Mouse (Mus musculus) thymus, adult 18-20 months (tissue): ENCODE data around the gene Fyn.

Experiments used
- DNase-seq, 2 experiments: peaks; one replicate each; pipeline ENCODE4 v3.0.0; 2022; ENCODE audit warnings: mixed read lengths in 2 of 2

Gene Fyn

DNA sequence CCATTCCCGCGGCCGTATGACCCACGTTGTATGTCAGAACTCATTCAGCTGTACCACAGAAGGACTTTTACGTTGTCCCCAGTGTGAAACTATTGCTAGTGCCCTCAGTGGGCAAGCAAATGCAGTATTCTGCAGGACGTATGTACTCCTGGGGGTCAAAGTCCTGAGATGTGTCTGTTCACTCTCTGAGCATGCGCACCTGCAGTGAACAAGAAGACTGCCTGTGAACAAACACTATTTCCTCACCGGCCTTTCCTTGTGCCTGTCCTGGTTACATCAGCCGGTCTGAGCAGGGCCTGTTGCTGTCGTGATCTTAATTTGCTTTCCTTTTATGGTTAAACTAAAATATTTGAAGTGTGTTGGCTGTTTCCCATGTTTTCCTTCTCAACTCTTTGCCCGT lies 77.2 kb downstream of the Fyn start:
- DNase-seq = no peak

DNA sequence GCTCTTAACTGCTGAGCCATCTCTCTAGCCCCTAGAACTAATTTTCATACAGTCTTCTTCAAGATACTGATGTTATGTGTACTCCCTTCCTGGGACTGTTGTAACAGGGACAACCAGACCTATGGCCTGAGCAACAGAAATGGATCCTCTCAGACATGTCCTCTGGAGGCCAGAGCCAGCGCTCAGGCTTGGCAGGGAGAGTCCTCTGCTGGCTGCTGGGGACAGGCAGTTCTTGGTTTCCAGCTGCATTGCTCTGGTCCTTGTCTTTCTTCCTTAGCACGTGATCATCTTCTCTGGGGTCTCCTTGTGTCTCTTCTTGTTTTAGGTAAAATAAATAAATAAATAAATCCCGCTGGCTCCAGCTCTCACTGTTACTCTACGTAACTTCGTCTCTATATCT lies 78.1 kb downstream of the Fyn start:
- DNase-seq = no peak

DNA sequence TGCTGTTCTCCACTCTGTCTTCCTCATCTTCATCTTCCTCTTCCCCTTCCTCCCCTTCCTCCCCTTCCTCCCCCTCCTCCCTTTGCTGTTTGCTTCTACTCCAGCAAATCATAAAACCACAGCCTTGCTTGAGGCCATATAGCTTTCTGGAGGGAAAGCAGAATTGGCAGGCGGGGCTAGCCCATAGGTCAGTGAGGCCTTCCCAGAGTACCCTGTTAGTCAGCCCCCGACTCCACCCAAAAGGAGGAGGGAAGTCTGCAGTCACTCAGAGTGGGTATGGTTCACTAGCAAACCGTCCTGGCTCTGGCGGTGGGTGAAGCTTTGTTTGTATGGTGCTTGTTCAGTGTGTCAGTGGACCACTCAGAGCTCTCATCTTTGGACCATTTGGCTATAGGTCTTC lies 80.5 kb downstream of the Fyn start:
- DNase-seq = no peak

- no peak for DNase-seq
These were observed 81.7 kb downstream of the Fyn start for GRCm38 (mm10) chr10:39450356-39450755.

DNA sequence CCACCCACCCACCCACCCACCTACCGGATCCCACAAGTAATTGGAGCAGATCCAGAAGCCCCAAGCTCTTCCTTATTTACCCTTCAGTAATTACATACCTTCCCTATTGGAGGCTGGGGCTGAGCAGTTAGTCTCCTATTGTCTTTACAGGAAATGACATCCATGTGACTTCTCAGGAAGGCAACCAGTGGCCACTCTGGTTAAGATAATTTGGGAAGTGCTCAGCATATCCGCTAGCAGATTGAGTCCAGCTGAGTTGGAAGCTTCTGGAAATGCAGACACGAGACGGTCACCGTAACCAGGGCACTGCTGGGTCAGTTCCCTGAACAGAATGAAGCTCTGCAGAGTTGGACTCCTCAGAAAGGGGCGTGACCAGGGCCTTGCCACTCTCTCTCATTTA lies 82.4 kb downstream of the Fyn start:
- DNase-seq = no peak

- no peak for DNase-seq
These were observed 83.4 kb downstream of the Fyn start for GRCm38 (mm10) chr10:39451918-39452624.

- DNase-seq = no peak
These were observed 86.7 kb downstream of the Fyn start for GRCm38 (mm10) chr10:39455344-39455743.

- no peak for DNase-seq
These were observed 87.4 kb downstream of the Fyn start for GRCm38 (mm10) chr10:39455857-39456620.

DNA sequence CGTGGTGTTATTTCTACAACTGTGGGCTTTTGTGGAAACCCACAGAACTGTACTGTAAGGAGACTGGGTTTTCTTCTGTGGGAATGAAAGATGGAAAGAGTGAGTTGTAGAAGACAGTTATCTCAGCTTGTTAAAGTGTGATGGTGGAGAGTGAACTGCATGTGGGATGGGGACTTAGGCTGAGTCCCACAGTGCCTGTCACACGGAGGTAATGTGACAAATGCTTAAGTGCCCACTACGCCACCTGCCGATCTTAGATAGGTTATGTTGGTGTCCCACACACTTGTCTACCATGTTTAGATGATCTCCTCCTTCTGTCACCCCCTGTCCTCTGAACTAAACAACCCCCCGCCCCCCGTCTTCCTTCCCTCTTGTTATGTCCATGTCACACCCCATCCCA lies 88.1 kb downstream of the Fyn start:
- DNase-seq = no peak

DNA sequence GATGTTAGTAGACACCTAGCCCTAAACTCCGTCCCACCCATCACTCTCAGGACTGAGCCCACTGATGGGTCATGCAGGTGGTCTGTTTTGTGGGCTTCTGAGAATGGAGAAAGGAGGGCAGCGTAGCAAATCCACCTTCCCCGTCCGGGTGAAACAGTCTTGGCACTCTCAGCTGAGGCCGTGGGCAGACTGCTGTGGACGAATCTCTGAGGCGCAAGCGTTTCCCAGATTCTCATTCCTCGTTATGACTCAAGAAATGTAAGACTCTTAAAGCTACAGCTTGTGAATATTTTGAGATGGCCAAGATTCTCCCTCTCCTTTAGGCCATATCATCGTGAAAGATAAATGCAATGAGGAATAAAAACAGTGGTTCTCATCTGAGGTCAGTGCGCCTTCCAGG lies 88.6 kb downstream of the Fyn start:
- no peak for DNase-seq

- DNase-seq = no peak
These were observed 90.4 kb downstream of the Fyn start for GRCm38 (mm10) chr10:39458766-39459699.

- no peak for DNase-seq
These were observed 92.0 kb downstream of the Fyn start for GRCm38 (mm10) chr10:39460621-39461020.

GRCm38 (mm10) chr10:39461909-39462308 lies 93.3 kb downstream of the Fyn start:
- no peak for DNase-seq

- no peak for DNase-seq
These were observed 94.1 kb downstream of the Fyn start for GRCm38 (mm10) chr10:39462711-39463110.

DNA sequence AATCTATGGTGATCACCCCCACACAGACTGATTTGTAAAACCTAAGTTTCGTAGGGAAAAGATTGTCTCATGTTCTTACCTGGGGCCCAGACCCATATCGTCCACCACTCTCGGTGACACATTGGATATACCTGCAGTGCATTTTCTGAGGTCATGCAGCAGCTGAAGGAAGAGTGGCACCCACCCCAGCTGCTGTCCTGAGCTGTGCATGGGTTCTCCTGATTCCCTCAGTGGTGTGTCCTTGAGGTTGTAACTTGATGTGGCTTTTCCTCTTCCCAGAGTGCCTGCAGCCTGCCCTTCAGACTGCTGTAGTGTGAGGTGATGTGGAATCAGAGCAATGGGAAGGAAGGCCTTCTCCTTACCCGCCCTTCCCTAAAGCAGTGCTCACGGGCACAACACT lies 95.7 kb downstream of the Fyn start:
- no peak for DNase-seq

DNA sequence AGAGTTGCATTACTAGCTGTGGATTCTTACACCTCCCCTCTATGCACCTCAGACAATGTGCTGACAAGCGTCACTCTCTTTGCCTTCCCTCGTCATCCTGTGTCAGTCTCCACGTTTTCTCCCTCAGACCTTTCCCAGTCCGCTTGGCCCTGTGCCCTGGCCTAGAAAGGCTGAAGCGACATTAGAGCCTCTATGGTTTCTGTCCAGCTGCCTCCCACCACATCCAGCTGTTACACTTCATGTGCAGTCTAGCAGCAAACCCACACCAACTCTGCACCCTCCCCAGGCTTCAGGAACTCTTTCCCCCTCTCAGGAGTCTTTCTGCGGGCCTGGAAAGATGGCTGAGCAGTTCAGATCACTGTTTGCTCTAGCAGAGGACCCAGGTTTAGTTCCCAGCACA lies 98.7 kb downstream of the Fyn start:
- no peak for DNase-seq

DNA sequence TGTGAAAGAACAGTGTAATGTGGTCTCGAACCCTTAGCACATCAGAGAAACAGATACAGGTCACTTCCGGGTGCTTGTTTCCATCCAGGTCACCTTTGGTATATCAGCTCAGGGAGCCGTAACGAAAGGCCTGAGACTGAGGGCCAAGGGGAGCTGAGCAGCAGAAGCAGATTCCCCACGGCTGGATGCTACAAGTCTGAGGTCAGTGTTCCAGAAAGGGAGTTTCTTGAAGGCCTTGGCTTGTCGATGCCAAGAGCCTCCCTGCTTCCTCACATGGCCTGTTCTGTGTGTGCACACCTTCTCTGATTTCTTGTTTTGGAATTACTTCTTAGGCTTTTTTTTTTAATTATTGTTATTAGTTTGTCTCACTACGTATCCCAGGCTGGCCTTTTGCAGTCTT lies 99.2 kb downstream of the Fyn start:
- DNase-seq = no peak

GRCm38 (mm10) chr10:39468576-39468975 lies 99.9 kb downstream of the Fyn start:
- DNase-seq = no peak

DNA sequence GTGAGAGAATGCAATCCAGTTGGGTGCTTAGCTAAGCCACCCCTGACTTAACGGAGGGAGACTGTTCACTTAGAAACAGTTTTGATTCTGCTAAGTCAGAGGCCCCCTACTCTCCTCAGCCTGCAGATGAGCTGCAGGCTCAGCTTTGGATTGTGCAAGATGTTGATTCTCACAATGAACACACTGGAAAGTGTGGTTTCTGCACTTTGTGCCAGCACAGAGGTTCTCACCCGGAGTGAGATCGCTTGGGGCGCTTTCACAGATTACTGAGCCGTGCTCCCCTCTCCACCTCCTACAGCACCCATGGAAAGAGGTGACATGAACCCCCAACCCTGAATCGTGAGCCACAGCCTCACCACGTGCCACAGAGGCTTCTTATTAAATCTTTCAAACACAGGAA lies 100.7 kb downstream of the Fyn start:
- DNase-seq = no peak

DNA sequence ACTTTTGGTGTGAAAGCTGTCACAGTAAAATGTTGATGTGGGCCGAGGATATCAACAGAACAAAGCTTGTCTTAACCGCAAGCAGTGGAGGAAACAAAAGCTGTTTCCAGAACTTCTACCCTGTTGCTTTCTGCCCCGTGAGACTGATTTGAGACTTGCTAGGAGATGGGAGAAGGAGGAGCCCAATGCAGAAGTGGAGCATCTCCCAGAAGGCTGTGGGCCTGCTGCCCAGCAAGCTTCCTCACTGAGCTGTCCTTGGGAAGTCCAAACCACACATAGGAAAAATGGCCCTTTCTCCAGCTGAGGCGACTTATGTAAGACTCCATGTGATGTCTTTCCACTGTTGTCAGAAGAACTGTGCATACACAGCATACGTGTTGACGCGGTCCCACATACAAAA lies 101.7 kb downstream of the Fyn start:
- DNase-seq = no peak

GRCm38 (mm10) chr10:39471040-39471713 lies 102.5 kb downstream of the Fyn start:
- no peak for DNase-seq

DNA sequence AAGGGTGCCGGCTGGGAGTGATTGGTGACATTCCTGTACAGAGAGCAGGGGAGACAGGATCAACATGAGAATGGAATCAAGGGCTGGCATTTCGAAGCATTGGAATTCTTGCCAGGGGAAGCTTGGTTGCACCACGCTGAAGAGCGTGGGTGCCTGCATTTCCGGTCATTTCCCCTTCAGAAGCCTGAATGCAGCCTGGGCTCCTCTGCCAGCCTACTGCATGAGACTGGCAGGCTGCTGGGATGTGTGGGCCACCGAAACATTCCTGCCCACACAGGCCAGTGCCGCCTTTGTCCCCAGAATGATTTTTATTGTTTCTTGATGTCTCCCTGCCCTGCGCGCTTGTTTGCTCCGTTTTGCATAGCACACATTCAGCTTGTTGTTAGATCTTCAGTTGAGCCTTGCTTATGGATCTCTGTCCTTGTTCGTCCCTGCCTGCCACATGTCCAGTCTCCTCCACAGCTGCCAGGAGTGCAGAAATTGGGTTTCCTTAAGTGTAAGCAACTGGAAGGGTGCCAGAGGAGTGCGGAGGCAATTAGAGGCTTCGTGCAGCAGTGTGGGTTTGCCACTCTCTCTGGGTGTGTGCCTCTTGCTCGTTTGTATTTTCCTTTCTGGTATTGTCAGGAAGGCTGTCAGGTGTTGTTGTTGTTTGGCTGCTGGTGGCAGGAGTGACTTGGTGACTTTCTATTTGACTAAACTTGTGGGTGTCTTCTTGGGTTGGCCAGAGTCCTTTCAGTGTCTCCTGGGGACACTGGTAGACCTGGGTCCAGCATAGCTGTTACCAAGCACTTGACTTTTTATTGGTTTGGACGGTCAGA lies 103.3 kb downstream of the Fyn start:
- DNase-seq = no peak
